Comparison of ENCODE assay signal across 8 mouse cellular contexts in the genomic region with DNA sequence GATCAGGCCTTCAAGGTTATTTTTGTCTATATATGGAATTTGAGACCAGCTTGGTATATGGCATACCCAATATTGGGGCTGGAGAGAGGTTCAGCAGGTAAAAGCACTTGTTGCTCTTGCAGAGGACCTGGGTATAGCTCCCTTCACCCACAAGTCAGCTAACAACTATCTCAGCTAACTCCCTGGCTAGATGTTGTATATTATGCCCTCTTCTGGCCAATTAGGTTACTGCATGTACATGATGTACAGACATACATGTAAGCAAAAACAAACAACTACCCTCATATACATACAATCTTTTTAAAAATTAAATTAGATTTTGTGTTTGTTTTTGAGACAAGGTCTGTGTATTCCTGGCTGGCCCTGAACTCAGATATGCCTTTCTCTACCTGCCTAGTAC. TPM values are rescaled to one million over a fixed set of nuclear protein-coding genes. Genes with fewer than 3 reads are reported as not detected.
DNase-seq lines count a peak whose midpoint lies in the region; ATAC-seq lines count a peak whose summit lies in the region.

No protein-coding gene starts in this region.

- H3K9me3 ChIP-seq in kidney, embryonic 16.5 days (ENCODE audit: low read length): no peaks in the 10 kb centered on the region
- H3K9me3 ChIP-seq in forebrain, embryonic 14.5 days (replicated peaks; ENCODE audit: control insufficient read depth, low read length): no peaks in the 10 kb centered on the region
- no peaks in the 10 kb centered on the region for H3K9me3 ChIP-seq in liver, embryonic 12.5 days (replicated peaks)
- no peaks in the 10 kb centered on the region for H3K9me3 ChIP-seq in stomach, embryonic 14.5 days (ENCODE audit: control insufficient read depth, low read depth, low read length)

- peaks cover 15% of the 10 kb centered on the region for H3K4me1 ChIP-seq in kidney, embryonic 16.5 days (ENCODE audit: insufficient read depth, low read length)
- H3K4me1 ChIP-seq in forebrain, embryonic 14.5 days (ENCODE audit: control insufficient read depth, insufficient read depth, low read length): peaks cover 16% of the 10 kb centered on the region
- peaks cover 36% of the 10 kb centered on the region for H3K4me1 ChIP-seq in liver, embryonic 12.5 days
- peaks cover 11% of the 10 kb centered on the region; the same call in 1 of the 2 replicates for H3K4me1 ChIP-seq in stomach, embryonic 14.5 days (ENCODE audit: control insufficient read depth, insufficient read depth, low read length)

- H3K27ac ChIP-seq in kidney, embryonic 16.5 days (ENCODE audit: low read length): no peak overlapping the region
- H3K27ac ChIP-seq in forebrain, embryonic 14.5 days (ENCODE audit: low read depth, low read length): no peak overlapping the region
- H3K27ac ChIP-seq in liver, embryonic 12.5 days: peak overlapping the region; percentile 80; the same call in 1 of the 2 replicates
- no peak overlapping the region for H3K27ac ChIP-seq in stomach, embryonic 14.5 days (ENCODE audit: low read length)

- H3K36me3 ChIP-seq in kidney, embryonic 16.5 days (ENCODE audit: insufficient read depth, low read length): peaks cover 13% of the 10 kb centered on the region; the same call in 1 of the 2 replicates
- H3K36me3 ChIP-seq in forebrain, embryonic 14.5 days (ENCODE audit: control insufficient read depth, insufficient read depth, low read length): peaks cover 36% of the 10 kb centered on the region
- peaks cover 41% of the 10 kb centered on the region for H3K36me3 ChIP-seq in liver, embryonic 12.5 days
- H3K36me3 ChIP-seq in stomach, embryonic 14.5 days (ENCODE audit: control insufficient read depth, insufficient read depth, low read length): peaks cover 23% of the 10 kb centered on the region

- 0 out of 2 replicates have a peak overlapping the region, but pooled peaks have one; percentile 94 for H3K4me2 ChIP-seq in kidney, embryonic 16.5 days (replicated peaks; ENCODE audit: low read depth, low read length)
- H3K4me2 ChIP-seq in forebrain, embryonic 14.5 days (ENCODE audit: low read length): peak overlapping the region; percentile 83; the same call in 1 of the 2 replicates
- H3K4me2 ChIP-seq in liver, embryonic 12.5 days: peak overlapping the region; percentile 79
- H3K4me2 ChIP-seq in stomach, embryonic 14.5 days (replicated peaks; ENCODE audit: low read depth, low read length): peak overlapping the region; percentile 78

- no peaks in the 10 kb centered on the region for H3K27me3 ChIP-seq in kidney, embryonic 16.5 days (ENCODE audit: insufficient read depth, low read length)
- no peaks in the 10 kb centered on the region for H3K27me3 ChIP-seq in forebrain, embryonic 14.5 days (replicated peaks; ENCODE audit: control insufficient read depth, insufficient read depth, low read length)
- no peaks in the 10 kb centered on the region for H3K27me3 ChIP-seq in liver, embryonic 12.5 days (replicated peaks)
- no peaks in the 10 kb centered on the region for H3K27me3 ChIP-seq in stomach, embryonic 14.5 days (ENCODE audit: control insufficient read depth, insufficient read depth, low read length)

- H3K4me3 ChIP-seq in kidney, embryonic 16.5 days (ENCODE audit: low read length): no peak overlapping the region; the same call in 1 of the 2 replicates
- H3K4me3 ChIP-seq in forebrain, embryonic 14.5 days (ENCODE audit: low read depth, low read length): no peak overlapping the region; the same call in 1 of the 2 replicates
- peak overlapping the region; percentile 89 for H3K4me3 ChIP-seq in liver, embryonic 12.5 days
- peak overlapping the region; percentile 90; the same call in 1 of the 2 replicates for H3K4me3 ChIP-seq in stomach, embryonic 14.5 days (ENCODE audit: low read depth, low read length)

- no peak for DNase-seq in kidney, adult 8-10 months
- DNase-seq in NIH3T3 (ENCODE audit: low read depth): peak; percentile 85
- DNase-seq in forebrain, embryonic 14.5 days (ENCODE audit: low spot score): peak; percentile 64
- no peak for DNase-seq in layer of hippocampus, adult 18-20 months (ENCODE audit: low spot score in 2 of 2)
- no peak for DNase-seq in frontal cortex, postnatal 10 days (ENCODE audit: low spot score in 2 of 2)

- H3K9ac ChIP-seq in kidney, embryonic 16.5 days (replicated peaks; ENCODE audit: low read length): no peak overlapping the region
- no peak overlapping the region for H3K9ac ChIP-seq in forebrain, embryonic 14.5 days (ENCODE audit: low read length)
- no peak overlapping the region for H3K9ac ChIP-seq in liver, embryonic 12.5 days
- no peak overlapping the region for H3K9ac ChIP-seq in stomach, embryonic 14.5 days (replicated peaks; ENCODE audit: low read depth, low read length)

- ATAC-seq in kidney, embryonic 16.5 days (ENCODE audit: low FRiP score, low TSS enrichment): no peak
- ATAC-seq in forebrain, embryonic 14.5 days: no peak
- ATAC-seq in liver, embryonic 12.5 days: no peak
- no peak for ATAC-seq in stomach, embryonic 14.5 days (ENCODE audit: insufficient number of reproducible peaks, insufficient read depth, low FRiP score, low read depth)

RNA-seq across cellular contexts. Expression of a gene that starts 1.7 kb away (rescaled TPM):
- 407 and 433 TPM in 2 replicates for polyA plus RNA-seq in kidney, embryonic 16.5 days (2015; fragmentation: Nextera tagmentation; extraction: Ambion mirVana)
- 186 and 243 TPM in 2 replicates for polyA plus RNA-seq in forebrain, embryonic 14.5 days (2014; fragmentation: Nextera tagmentation; extraction: Ambion mirVana)
- polyA plus RNA-seq in liver, embryonic 12.5 days (2016; fragmentation: Nextera tagmentation; extraction: Ambion mirVana): 214 and 218 TPM in 2 replicates
- 137 and 143 TPM in 2 replicates for polyA plus RNA-seq in stomach, embryonic 14.5 days (2014; fragmentation: Nextera tagmentation; extraction: Ambion mirVana)
- total RNA-seq in layer of hippocampus, adult 18-20 months (2021): 100 to 1,000 TPM; 202 to 208 TPM

RNA-seq across cellular contexts. Expression of a gene that starts 2.4 kb away (rescaled TPM):
- polyA plus RNA-seq in kidney, embryonic 16.5 days (2015; fragmentation: Nextera tagmentation; extraction: Ambion mirVana): 26.6 and 28.0 TPM in 2 replicates
- polyA plus RNA-seq in forebrain, embryonic 14.5 days (2014; fragmentation: Nextera tagmentation; extraction: Ambion mirVana): 15.5 and 20.6 TPM in 2 replicates
- 13.0 and 14.4 TPM in 2 replicates for polyA plus RNA-seq in liver, embryonic 12.5 days (2016; fragmentation: Nextera tagmentation; extraction: Ambion mirVana)
- 23.1 and 24.3 TPM in 2 replicates for polyA plus RNA-seq in stomach, embryonic 14.5 days (2014; fragmentation: Nextera tagmentation; extraction: Ambion mirVana)
- 10 to 100 TPM; 85.1 to 92.5 TPM for total RNA-seq in layer of hippocampus, adult 18-20 months (2021)

RNA-seq across cellular contexts. Expression of a gene that starts 29.6 kb away (rescaled TPM):
- polyA plus RNA-seq in kidney, embryonic 16.5 days (2015; fragmentation: Nextera tagmentation; extraction: Ambion mirVana): 88.5 and 92.0 TPM in 2 replicates
- polyA plus RNA-seq in forebrain, embryonic 14.5 days (2014; fragmentation: Nextera tagmentation; extraction: Ambion mirVana): 84.2 and 96.6 TPM in 2 replicates
- 39.9 and 42.0 TPM in 2 replicates for polyA plus RNA-seq in liver, embryonic 12.5 days (2016; fragmentation: Nextera tagmentation; extraction: Ambion mirVana)
- 64.7 and 65.3 TPM in 2 replicates for polyA plus RNA-seq in stomach, embryonic 14.5 days (2014; fragmentation: Nextera tagmentation; extraction: Ambion mirVana)
- total RNA-seq in layer of hippocampus, adult 18-20 months (2021): 10 to 100 TPM; 52.3 to 58.5 TPM

RNA-seq across cellular contexts. Expression of a gene that starts 53.2 kb away (rescaled TPM):
- 31.6 and 32.9 TPM in 2 replicates for polyA plus RNA-seq in kidney, embryonic 16.5 days (2015; fragmentation: Nextera tagmentation; extraction: Ambion mirVana)
- 22.3 and 27.1 TPM in 2 replicates for polyA plus RNA-seq in forebrain, embryonic 14.5 days (2014; fragmentation: Nextera tagmentation; extraction: Ambion mirVana)
- polyA plus RNA-seq in liver, embryonic 12.5 days (2016; fragmentation: Nextera tagmentation; extraction: Ambion mirVana): 19.1 and 20.0 TPM in 2 replicates
- 28.2 TPM in 2 replicates for polyA plus RNA-seq in stomach, embryonic 14.5 days (2014; fragmentation: Nextera tagmentation; extraction: Ambion mirVana)
- total RNA-seq in layer of hippocampus, adult 18-20 months (2021): 10 to 100 TPM; 23.3 to 24.4 TPM

Comparison
In these comparisons a context has a peak if more than half of its experiments do, and no peak if none do; other contexts are left out.
1. H3K4me3 ChIP-seq: peak in liver, embryonic 12.5 days (single experiment) and stomach, embryonic 14.5 days (single experiment); none in kidney, embryonic 16.5 days (single experiment) and forebrain, embryonic 14.5 days (single experiment).
2. DNase-seq: peak in NIH3T3 (single experiment) and forebrain, embryonic 14.5 days (single experiment); none in kidney, adult 8-10 months (0 of 2), layer of hippocampus, adult 18-20 months (0 of 2) and frontal cortex, postnatal 10 days (0 of 2).
3. Peak in every context shown above with its lines, with median percentiles within 50 percentile points of each other: H3K4me2 ChIP-seq.